ENCODE assay signal across 22 mouse cellular contexts in the genomic region with DNA sequence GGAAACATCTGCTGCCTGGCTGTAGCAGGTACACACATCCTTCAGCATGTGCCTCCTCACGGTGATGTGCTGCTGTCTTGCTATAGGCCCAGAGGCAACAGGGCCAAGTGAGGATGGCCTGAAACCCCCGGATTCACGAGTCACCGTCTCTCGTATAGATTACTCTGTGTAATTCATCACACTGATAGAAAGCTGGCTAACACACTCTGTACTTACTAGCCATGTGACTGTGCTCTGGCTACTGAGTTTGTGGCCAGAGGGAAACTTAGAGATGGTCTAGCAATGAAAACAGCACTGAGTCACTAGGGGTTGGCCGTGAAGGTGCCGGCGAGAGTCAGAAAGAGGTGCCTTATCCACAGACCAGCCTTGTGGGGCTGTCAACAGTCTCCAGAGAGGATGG. TPM values are rescaled to one million over a fixed set of nuclear protein-coding genes. Genes with fewer than 3 reads are reported as not detected.
DNase-seq lines count a peak whose midpoint lies in the region; ATAC-seq and TF ChIP-seq lines count a peak whose summit lies in the region.
"Had no signal": no experiment of that assay in that cellular context is flagged by ENCODE, and none has a peak within 500 bp of the region (broad histone marks: within the 10 kb centered on the region; RNA-seq: fewer than 3 reads in every experiment).

No protein-coding gene starts in this region.

- no peaks in the 10 kb centered on the region for H3K9me3 ChIP-seq in neural tube, embryonic 15.5 days (replicated peaks)
- no peaks in the 10 kb centered on the region for H3K9me3 ChIP-seq in liver, embryonic 11.5 days (ENCODE audit: control insufficient read depth, low read length)
- H3K9me3 ChIP-seq: embryonic facial prominence, embryonic 10.5 days; embryonic facial prominence, embryonic 12.5 days; forebrain, embryonic 13.5 days; forebrain, embryonic 15.5 days had no signal

- 92% methylated on average over 8 of the region's 8 CpGs for WGBS in neural tube, embryonic 15.5 days
- 87% methylated on average over 8 of the region's 8 CpGs for WGBS in liver, embryonic 11.5 days

- H3K36me3 ChIP-seq in neural tube, embryonic 15.5 days: no peaks in the 10 kb centered on the region
- H3K36me3 ChIP-seq in C2C12 (ENCODE audit: control insufficient read depth, insufficient read depth): peaks cover 50% of the 10 kb centered on the region
- peaks cover 37% of the 10 kb centered on the region for H3K36me3 ChIP-seq in myocyte (ENCODE audit: control insufficient read depth, insufficient read depth)
- H3K36me3 ChIP-seq in liver, embryonic 11.5 days (ENCODE audit: control insufficient read depth, insufficient read depth, low read length): peaks cover 9% of the 10 kb centered on the region
- H3K36me3 ChIP-seq: forebrain, embryonic 15.5 days had no signal

- peaks cover 6% of the 10 kb centered on the region; the same call in 1 of the 2 replicates for H3K4me1 ChIP-seq in neural tube, embryonic 15.5 days
- H3K4me1 ChIP-seq in liver, embryonic 11.5 days (replicated peaks; ENCODE audit: control insufficient read depth, insufficient read depth, low read length): peaks cover 5% of the 10 kb centered on the region; the same call in 1 of the 2 replicates
- H3K4me1 ChIP-seq: embryonic facial prominence, embryonic 12.5 days had no signal

- ATAC-seq in neural tube, embryonic 15.5 days (ENCODE audit: low FRiP score): no peak
- ATAC-seq in liver, embryonic 11.5 days (replicated peaks; ENCODE audit: low FRiP score): no peak
- ATAC-seq: activated CD4-positive, CD25-positive, alpha-beta regulatory T cell, adult 4 months; forebrain, embryonic 13.5 days; forebrain, embryonic 15.5 days; forebrain, postnatal 0 days; Patski had no signal

- no peaks in the 10 kb centered on the region for H3K27me3 ChIP-seq in neural tube, embryonic 15.5 days (replicated peaks)
- no peaks in the 10 kb centered on the region for H3K27me3 ChIP-seq in C2C12 (ENCODE audit: control insufficient read depth, insufficient read depth, insufficient read length)
- no peaks in the 10 kb centered on the region for H3K27me3 ChIP-seq in myocyte (ENCODE audit: control insufficient read depth, insufficient read depth, insufficient read length)
- no peaks in the 10 kb centered on the region for H3K27me3 ChIP-seq in liver, embryonic 11.5 days (replicated peaks; ENCODE audit: control insufficient read depth, insufficient read depth, low read length)
- H3K27me3 ChIP-seq: embryonic facial prominence, embryonic 12.5 days; forebrain, embryonic 13.5 days; forebrain, embryonic 15.5 days; Patski had no signal

- H3ac ChIP-seq in C2C12 (ENCODE audit: control insufficient read depth, insufficient read length, low read depth) (no peak overlapping the region), myocyte (ENCODE audit: control insufficient read depth, insufficient read length) (no peak overlapping the region)

- H3K79me3 ChIP-seq in C2C12 (ENCODE audit: low read depth): no peaks in the 10 kb centered on the region

- peak; percentile 22 for TF ChIP-seq POLR2A in myocyte (IDR thresholded peaks at IDR 0.05; ENCODE audit: insufficient read length, low read depth)

- H3K4me3 ChIP-seq in neural tube, embryonic 15.5 days (replicated peaks): no peak overlapping the region
- H3K4me3 ChIP-seq in C2C12 (ENCODE audit: insufficient read depth, poor library complexity, severe bottlenecking) (no peak overlapping the region), myocyte (no peak overlapping the region)
- no peak overlapping the region for H3K4me3 ChIP-seq in liver, embryonic 11.5 days (ENCODE audit: low read depth, low read length)
- H3K4me3 ChIP-seq: embryonic facial prominence, embryonic 10.5 days; embryonic facial prominence, embryonic 12.5 days; forebrain, embryonic 13.5 days; forebrain, embryonic 15.5 days had no signal

- H3K79me2 ChIP-seq in C2C12 (ENCODE audit: control insufficient read depth, insufficient read depth) (no peaks in the 10 kb centered on the region), myocyte (ENCODE audit: control insufficient read depth, insufficient read depth) (no peaks in the 10 kb centered on the region)

- no peak for TF ChIP-seq CTCF in C2C12 (IDR thresholded peaks at IDR 0.05; ENCODE audit: control insufficient read depth, insufficient read depth, insufficient read length)

- no peak overlapping the region for H3K9ac ChIP-seq in neural tube, embryonic 15.5 days (replicated peaks)
- H3K9ac ChIP-seq in liver, embryonic 11.5 days (ENCODE audit: low read depth, low read length): no peak overlapping the region
- H3K9ac ChIP-seq: embryonic facial prominence, embryonic 12.5 days; forebrain, embryonic 13.5 days; forebrain, embryonic 15.5 days; forebrain, postnatal 0 days had no signal

- no peak overlapping the region for H3K4me2 ChIP-seq in neural tube, embryonic 15.5 days
- no peak overlapping the region for H3K4me2 ChIP-seq in myocyte (ENCODE audit: low read depth)
- H3K4me2 ChIP-seq in liver, embryonic 11.5 days: no peak overlapping the region
- H3K4me2 ChIP-seq: embryonic facial prominence, embryonic 12.5 days; forebrain, embryonic 13.5 days; forebrain, embryonic 15.5 days had no signal

- peak overlapping the region; percentile 34; the same call in 1 of the 2 replicates for H3K27ac ChIP-seq in neural tube, embryonic 15.5 days (replicated peaks)
- no peak overlapping the region for H3K27ac ChIP-seq in liver, embryonic 11.5 days (ENCODE audit: low read depth, low read length)
- H3K27ac ChIP-seq: embryonic facial prominence, embryonic 10.5 days; embryonic facial prominence, embryonic 12.5 days; forebrain, embryonic 13.5 days; forebrain, embryonic 15.5 days had no signal

- no peak for DNase-seq in neural tube, embryonic 10.5 days (ENCODE audit: extremely low spot score, low spot score)
- no peak for DNase-seq in liver, embryonic 11.5 days (ENCODE audit: low spot score)
- DNase-seq in lung, postnatal 25 days (ENCODE audit: low spot score): no peak
- DNase-seq: adrenal gland, adult 8-10 months; adrenal gland, postnatal 14 days; adrenal gland, postnatal 36 days; B cell, adult 2 months; cerebellum, adult 11-12 months; cerebellum, adult 2 months; cerebellum, adult 9-10 months; cerebellum, postnatal 10 days; cerebellum, postnatal 25 days; forebrain, postnatal 0 days had no signal

TF ChIP-seq in C2C12, 6 proteins besides CTCF, POLR2A, EP300 and RAD21:
- TF ChIP-seq USF1 (IDR thresholded peaks at IDR 0.05; ENCODE audit: low read depth) (peak; percentile 44), MAX (IDR thresholded peaks at IDR 0.05) (no peak)

TF ChIP-seq in myocyte, 11 proteins besides CTCF, POLR2A, EP300 and RAD21:
- TF ChIP-seq MAX (IDR thresholded peaks at IDR 0.05; ENCODE audit: low read depth) (no peak), SRF (IDR thresholded peaks at IDR 0.05; ENCODE audit: control insufficient read depth, insufficient read length, low read depth) (no peak), TCF3 (IDR thresholded peaks at IDR 0.05; ENCODE audit: insufficient read length, low read depth) (no peak), REST (IDR thresholded peaks at IDR 0.05; ENCODE audit: insufficient read depth, insufficient read length) (no peak), E2F4 (IDR thresholded peaks at IDR 0.05; ENCODE audit: insufficient read depth) (no peak), CEBPB (IDR thresholded peaks at IDR 0.05; ENCODE audit: insufficient read depth, poor library complexity, severe bottlenecking) (no peak), POLR2AphosphoS2 (IDR thresholded peaks at IDR 0.05; ENCODE audit: insufficient read length, low read depth) (no peak), MYOG (IDR thresholded peaks at IDR 0.05; ENCODE audit: control insufficient read depth in 1 of 3, insufficient read depth in 1 of 3, insufficient read length in 2 of 3, low read depth in 2 of 3) (no peak), MYOD1 (IDR thresholded peaks at IDR 0.05; ENCODE audit: control insufficient read depth in 1 of 3, insufficient read length in 2 of 3, low read depth in 2 of 3) (no peak), TCF12 (IDR thresholded peaks at IDR 0.05; ENCODE audit: insufficient read depth, poor library complexity, severe bottlenecking) (no peak), USF1 (IDR thresholded peaks at IDR 0.05; ENCODE audit: low read depth) (no peak)

RNA-seq across cellular contexts. Expression of gene Zfp36l1, which starts 51.7 kb away (rescaled TPM):
- polyA plus RNA-seq in neural tube, embryonic 15.5 days (2015; fragmentation: Nextera tagmentation; extraction: Ambion mirVana): 33.6 and 54.3 TPM in 2 replicates
- polyA plus RNA-seq in C2C12 (2012; fragmentation: generic; extraction: Trizol): 4.7 TPM
- 35.7 TPM for polyA plus RNA-seq in myocyte (2012; fragmentation: generic; extraction: Trizol)
- polyA plus RNA-seq in liver, embryonic 11.5 days (2014; fragmentation: Nextera tagmentation; extraction: Ambion mirVana): 69.6 and 72.7 TPM in 2 replicates
